Mouse (Mus musculus): Measurements from ENCODE around the gene Galnt6.

Galnt6 gene

DNA sequence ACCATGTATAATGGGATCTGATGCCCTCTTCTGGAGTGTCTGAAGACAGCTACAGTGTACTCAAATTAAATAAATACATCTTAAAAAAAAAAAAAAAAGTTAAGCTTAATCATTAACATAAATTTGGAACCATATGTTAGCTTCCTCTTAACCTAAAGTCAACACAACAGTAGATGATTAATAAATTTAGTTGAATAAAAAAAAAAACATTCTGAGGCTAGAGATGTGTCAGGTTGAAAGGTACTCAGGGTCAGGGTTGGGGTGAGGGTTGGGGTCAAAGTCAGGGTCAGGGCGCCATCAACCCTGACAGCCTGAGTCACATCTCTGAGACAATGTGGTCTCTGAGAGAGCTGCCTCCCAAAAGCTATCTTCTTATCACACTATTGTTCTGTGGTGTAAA lies 74.9 kb downstream of the Galnt6 start:
- no peak for DNase-seq (ENCODE audit: low spot score)

DNA sequence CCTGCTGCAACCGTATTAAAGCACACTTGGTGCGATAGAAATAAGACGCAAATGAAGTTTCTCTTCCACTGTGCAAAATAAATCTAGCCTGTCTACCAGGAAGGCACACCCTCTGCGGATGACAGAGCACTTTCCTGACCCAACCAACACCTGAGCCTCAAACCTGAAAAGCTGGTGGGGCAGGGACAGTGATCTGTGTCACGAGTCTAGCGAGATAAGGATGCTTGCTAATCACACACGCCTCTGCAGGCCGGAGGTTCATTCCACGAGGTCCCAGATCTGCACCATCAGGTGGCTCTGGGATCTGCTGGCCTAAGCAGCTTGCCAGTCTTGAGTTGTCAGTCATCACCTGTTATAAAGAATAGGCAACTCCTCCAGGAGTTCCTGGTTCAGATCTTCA lies 77.6 kb downstream of the Galnt6 start:
- DNase-seq (ENCODE audit: low spot score) = no peak

DNA sequence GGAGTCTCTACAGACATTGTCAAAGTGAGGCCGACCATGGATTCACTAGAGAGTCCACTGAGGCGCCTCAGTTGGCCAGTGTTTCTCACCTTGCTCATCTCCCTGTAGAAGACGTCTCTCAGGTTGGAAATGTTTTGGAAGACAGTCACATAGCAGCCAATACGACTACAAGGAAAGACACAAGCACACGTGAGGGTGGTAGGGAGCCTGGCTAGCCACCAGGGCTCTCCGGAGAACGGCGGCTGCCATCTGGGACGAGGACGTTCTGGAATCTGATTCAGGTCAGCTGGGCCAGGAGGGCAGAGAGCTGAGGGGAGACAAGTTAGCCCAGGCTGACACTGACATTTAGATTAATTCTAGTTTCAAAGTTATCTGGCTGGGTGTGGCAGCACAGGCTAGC lies 79.1 kb downstream of the Galnt6 start:
- no peak for DNase-seq (ENCODE audit: low spot score)

DNA sequence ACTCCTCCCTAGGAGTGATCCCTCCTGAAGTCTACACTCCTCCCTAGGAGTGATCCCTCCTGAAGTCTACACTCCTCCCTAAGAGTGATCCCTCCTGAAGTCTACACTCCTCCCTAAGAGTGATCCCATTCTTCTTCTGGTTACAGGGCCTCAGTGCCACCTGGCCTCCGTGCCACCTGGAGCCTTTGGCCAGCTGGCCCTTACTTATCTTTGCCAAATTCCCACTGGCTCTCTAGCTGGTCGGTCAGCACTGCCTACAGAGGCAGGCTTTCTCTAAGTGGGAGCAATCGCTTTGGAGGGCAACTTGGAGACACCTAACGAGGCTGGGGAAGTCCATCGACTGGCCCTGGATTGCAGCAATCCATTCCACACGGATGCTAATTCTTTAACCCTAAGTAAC lies 83.0 kb downstream of the Galnt6 start:
- no peak for DNase-seq (ENCODE audit: low spot score)

DNA sequence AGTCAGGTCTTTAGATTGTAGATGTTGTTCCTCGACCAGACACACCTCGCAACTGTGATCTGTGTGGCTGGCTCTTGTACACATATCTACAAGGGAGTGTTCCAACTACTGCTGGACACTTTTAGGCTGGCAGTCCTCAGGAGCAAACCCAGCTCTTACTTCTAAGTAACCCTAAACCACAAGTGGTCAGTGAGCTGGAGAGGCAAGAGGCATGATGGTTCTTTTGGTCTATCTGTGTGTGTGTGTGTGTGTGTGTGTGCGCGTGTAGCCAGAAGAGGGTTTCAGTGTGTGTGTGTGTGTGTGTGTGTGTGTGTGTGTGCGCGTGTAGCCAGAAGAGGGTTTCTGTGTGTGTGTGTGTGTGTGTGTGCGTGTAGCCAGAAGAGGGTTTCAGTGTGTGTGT lies 86.7 kb downstream of the Galnt6 start:
- no peak for DNase-seq (ENCODE audit: low spot score)
